Mouse (Mus musculus): ENCODE measurements around the gene Etfbkmt. TPM values are rescaled to one million over a fixed set of nuclear protein-coding genes. Genes with fewer than 3 reads are reported as not detected.

The Etfbkmt gene
- polyA plus RNA-seq, 2 experiments: 7.8 to 11.6 TPM

GRCm38 (mm10) chr6:149139011-149139410 lies 638 bp upstream of the Etfbkmt start:
- no peak overlapping the region for H3K27ac ChIP-seq
- peaks cover 5 to 19% of the 10 kb centered on the region in 2 experiments; a peak in 3 of 4 replicates for H3K4me1 ChIP-seq (replicated peaks; ENCODE audit: control insufficient read depth in 2 of 2, insufficient read depth in 2 of 2, low read length in 1 of 2)
- no peak overlapping the region for H3K9ac ChIP-seq (replicated peaks)
- ATAC-seq (ENCODE audit: insufficient read depth) (no peak), DNase-seq (ENCODE audit: low read depth in 3 of 3, low spot score in 3 of 3) (no peak)
- H3K4me3 ChIP-seq (ENCODE audit: insufficient read depth in 1 of 2, low read depth in 2 of 2, low read length in 2 of 2): no peak overlapping the region
- H3K27me3 ChIP-seq (ENCODE audit: control insufficient read depth, insufficient read depth, low read length): no peaks in the 10 kb centered on the region
- TF ChIP-seq EP300 (IDR thresholded peaks at IDR 0.05; ENCODE audit: low read depth) (no peak), CTCF (IDR thresholded peaks at IDR 0.05; ENCODE audit: low read depth) (no peak)
- H3K36me3 ChIP-seq (replicated peaks; ENCODE audit: control insufficient read depth, insufficient read depth, low read depth): no peaks in the 10 kb centered on the region; the same call in 1 of the 2 replicates
- no peak overlapping the region for H3K4me2 ChIP-seq (ENCODE audit: low read depth)
- no peaks in the 10 kb centered on the region for H3K9me3 ChIP-seq (ENCODE audit: control insufficient read depth, low read length)
- WGBS (ENCODE audit: insufficient replicate concordance): 80% methylated on average over 3 of the region's 3 CpGs

DNA sequence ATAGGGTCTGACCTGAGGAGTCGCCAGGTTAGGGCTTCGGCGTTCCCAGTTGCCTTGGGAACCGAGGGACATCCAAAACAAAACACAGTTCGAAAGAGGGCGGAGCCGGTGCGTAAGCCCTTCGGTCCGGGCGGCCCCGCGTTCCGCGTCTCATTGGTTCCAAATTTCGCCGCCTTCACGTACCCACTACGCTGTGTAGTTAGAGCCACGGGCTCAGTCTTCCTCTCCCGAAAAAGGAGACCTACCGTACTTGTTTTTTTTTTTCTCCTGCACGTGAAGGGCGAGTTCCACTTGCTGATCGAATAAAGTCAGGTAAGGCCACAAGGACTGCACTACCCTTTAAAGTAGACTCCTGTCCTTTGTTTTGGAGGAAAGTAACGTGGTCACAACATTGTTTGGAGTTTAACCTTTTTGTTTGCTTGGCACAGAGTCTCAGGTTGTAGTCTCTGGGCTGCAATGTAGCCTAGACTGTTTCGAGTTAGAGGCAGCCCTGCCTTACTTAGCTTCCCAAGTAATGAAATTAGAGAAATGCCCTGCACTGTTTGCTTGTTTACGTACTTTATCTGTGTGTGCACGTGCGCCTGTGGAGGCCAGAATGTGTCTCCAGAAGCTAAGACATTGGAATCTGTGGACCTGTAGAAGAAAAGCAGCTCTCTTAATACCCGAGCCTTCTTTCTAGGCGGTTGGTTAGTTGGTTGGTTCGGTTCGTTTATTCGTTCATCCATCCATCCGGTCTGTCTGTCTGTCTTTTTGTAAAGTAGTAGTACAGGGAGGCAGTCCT lies 1.9 kb downstream of the Etfbkmt start:
- Histone ChIP-seq H3K4me3 (ENCODE audit: insufficient read depth in 1 of 2, low read depth in 2 of 2, low read length in 2 of 2) (peak overlapping the region; percentile 74 to 88), H3K36me3 (replicated peaks; ENCODE audit: control insufficient read depth, insufficient read depth, low read depth) (no peaks in the 10 kb centered on the region; the same call in 1 of the 2 replicates), H3K4me1 (replicated peaks; ENCODE audit: control insufficient read depth in 2 of 2, insufficient read depth in 2 of 2, low read length in 1 of 2) (peaks cover 2 to 9% of the 10 kb centered on the region in 2 experiments; a peak in 1 of 4 replicates), H3K9me3 (ENCODE audit: control insufficient read depth, low read length) (no peaks in the 10 kb centered on the region), H3K4me2 (ENCODE audit: low read depth) (peak overlapping the region; percentile 85), H3K27me3 (ENCODE audit: control insufficient read depth, insufficient read depth, low read length) (no peaks in the 10 kb centered on the region), H3K27ac (peak overlapping the region; percentile 78), H3K9ac (replicated peaks) (peak overlapping the region; percentile 95)
- DNase-seq (ENCODE audit: low read depth in 3 of 3, low spot score in 3 of 3) (peak; percentile 87 to 93 (median 89)), ATAC-seq (ENCODE audit: insufficient read depth) (peak; percentile 97)
- TF ChIP-seq EP300 (IDR thresholded peaks at IDR 0.05; ENCODE audit: low read depth): peak; percentile 51
- no peak for TF ChIP-seq CTCF (IDR thresholded peaks at IDR 0.05; ENCODE audit: low read depth)
- WGBS (ENCODE audit: insufficient replicate concordance): 3% methylated on average over 36 of the region's 36 CpGs

- DNase-seq (ENCODE audit: low read depth in 3 of 3, low spot score in 3 of 3): no peak
- no peak for TF ChIP-seq EP300 (IDR thresholded peaks at IDR 0.05; ENCODE audit: low read depth)
- TF ChIP-seq CTCF (IDR thresholded peaks at IDR 0.05; ENCODE audit: low read depth): no peak
Measured at GRCm38 (mm10) chr6:149145143-149145542, 5.5 kb downstream of the Etfbkmt start.

DNA sequence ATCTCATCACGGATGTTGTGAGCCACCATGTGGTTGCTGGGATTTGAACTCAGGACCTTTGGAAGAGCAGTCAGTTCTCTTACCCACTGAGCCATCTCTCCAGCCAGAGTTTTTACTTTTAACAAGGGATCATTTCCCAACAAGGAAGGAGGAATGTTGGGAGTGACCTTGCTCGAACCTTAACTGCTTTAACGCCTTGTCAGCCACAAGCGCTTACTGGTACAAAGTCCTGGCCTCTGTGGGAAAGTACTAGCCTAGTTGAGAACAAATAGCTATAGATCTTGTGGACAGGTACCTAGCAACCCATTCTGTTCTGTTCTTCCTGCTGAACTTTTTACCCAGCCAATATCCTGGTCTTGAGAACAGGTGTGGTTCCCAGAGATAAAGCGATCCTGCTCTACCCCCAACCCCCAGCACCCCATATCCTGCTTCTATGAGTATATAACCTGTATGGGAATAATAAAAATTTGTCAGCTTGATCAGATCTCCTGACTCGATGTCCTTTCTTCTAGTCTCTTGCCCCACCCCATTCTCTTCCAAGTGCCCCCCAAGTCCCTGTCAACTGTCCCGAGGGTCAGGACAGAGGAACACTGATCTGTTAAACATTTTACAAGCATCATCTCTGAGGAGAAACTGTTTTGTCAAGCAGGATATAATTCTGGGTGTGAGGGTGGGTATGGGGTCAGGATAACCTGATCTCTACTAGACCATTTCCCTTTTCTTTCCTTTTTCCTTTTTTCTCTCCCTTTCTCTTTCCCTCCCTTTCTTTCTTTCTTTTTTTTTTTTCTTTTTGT lies 9.0 kb downstream of the Etfbkmt start:
- no peaks in the 10 kb centered on the region for H3K27me3 ChIP-seq (ENCODE audit: control insufficient read depth, insufficient read depth, low read length)
- H3K36me3 ChIP-seq (replicated peaks; ENCODE audit: control insufficient read depth, insufficient read depth, low read depth): no peaks in the 10 kb centered on the region; the same call in 1 of the 2 replicates
- TF ChIP-seq CTCF (IDR thresholded peaks at IDR 0.05; ENCODE audit: low read depth): no peak
- TF ChIP-seq EP300 (IDR thresholded peaks at IDR 0.05; ENCODE audit: low read depth): no peak
- DNase-seq (ENCODE audit: low read depth in 3 of 3, low spot score in 3 of 3) (no peak), ATAC-seq (ENCODE audit: insufficient read depth) (no peak)
- H3K4me1 ChIP-seq (replicated peaks; ENCODE audit: control insufficient read depth in 2 of 2, insufficient read depth in 2 of 2, low read length in 1 of 2): no peaks in the 10 kb centered on the region
- no peak overlapping the region for H3K27ac ChIP-seq
- H3K4me2 ChIP-seq (ENCODE audit: low read depth): no peak overlapping the region
- 69% methylated on average over 7 of the region's 7 CpGs for WGBS (ENCODE audit: insufficient replicate concordance)
- no peaks in the 10 kb centered on the region for H3K9me3 ChIP-seq (ENCODE audit: control insufficient read depth, low read length)
- H3K4me3 ChIP-seq (ENCODE audit: insufficient read depth in 1 of 2, low read depth in 2 of 2, low read length in 2 of 2): no peak overlapping the region
- no peak overlapping the region for H3K9ac ChIP-seq (replicated peaks)

More at GRCm38 (mm10) chr6:149145143-149145542, 5.5 kb downstream of the Etfbkmt start:
- H3K9me3 ChIP-seq (ENCODE audit: control insufficient read depth, low read length): no peaks in the 10 kb centered on the region
- H3K4me3 ChIP-seq (ENCODE audit: insufficient read depth in 1 of 2, low read depth in 2 of 2, low read length in 2 of 2): no peak overlapping the region
- no peak overlapping the region for H3K9ac ChIP-seq (replicated peaks)
- no peaks in the 10 kb centered on the region for H3K27me3 ChIP-seq (ENCODE audit: control insufficient read depth, insufficient read depth, low read length)
- H3K4me1 ChIP-seq (replicated peaks; ENCODE audit: control insufficient read depth in 2 of 2, insufficient read depth in 2 of 2, low read length in 1 of 2): peaks cover 2 to 9% of the 10 kb centered on the region in 2 experiments; a peak in 1 of 4 replicates
- 93% methylated on average over 1 of the region's 1 CpGs for WGBS (ENCODE audit: insufficient replicate concordance)
- H3K27ac ChIP-seq: no peak overlapping the region
- no peak overlapping the region for H3K4me2 ChIP-seq (ENCODE audit: low read depth)
- no peak for ATAC-seq (ENCODE audit: insufficient read depth)
- no peaks in the 10 kb centered on the region; the same call in 1 of the 2 replicates for H3K36me3 ChIP-seq (replicated peaks; ENCODE audit: control insufficient read depth, insufficient read depth, low read depth)

- DNase-seq (ENCODE audit: low read depth in 3 of 3, low spot score in 3 of 3): no peak
- peaks cover 3 to 14% of the 10 kb centered on the region in 2 experiments; a peak in 2 of 4 replicates for H3K4me1 ChIP-seq (replicated peaks; ENCODE audit: control insufficient read depth in 2 of 2, insufficient read depth in 2 of 2, low read length in 1 of 2)
Measured at GRCm38 (mm10) chr6:149152119-149152518, 12.5 kb downstream of the Etfbkmt start.

More at GRCm38 (mm10) chr6:149152119-149152518, 12.5 kb downstream of the Etfbkmt start:
- Histone ChIP-seq H3K9me3 (ENCODE audit: control insufficient read depth, low read length) (no peaks in the 10 kb centered on the region), H3K9ac (replicated peaks) (no peak overlapping the region), H3K27me3 (ENCODE audit: control insufficient read depth, insufficient read depth, low read length) (no peaks in the 10 kb centered on the region), H3K4me3 (ENCODE audit: insufficient read depth in 1 of 2, low read depth in 2 of 2, low read length in 2 of 2) (no peak overlapping the region), H3K36me3 (replicated peaks; ENCODE audit: control insufficient read depth, insufficient read depth, low read depth) (no peaks in the 10 kb centered on the region), H3K4me2 (ENCODE audit: low read depth) (no peak overlapping the region), H3K27ac (no peak overlapping the region)
- 63% methylated on average over 2 of the region's 2 CpGs for WGBS (ENCODE audit: insufficient replicate concordance)
- TF ChIP-seq CTCF (IDR thresholded peaks at IDR 0.05; ENCODE audit: low read depth) (no peak), EP300 (IDR thresholded peaks at IDR 0.05; ENCODE audit: low read depth) (no peak)
- no peak for ATAC-seq (ENCODE audit: insufficient read depth)
